Mouse (Mus musculus) spleen, adult 2 months (tissue): ENCODE data around the gene Nav2.

Experiments
- CTCF ChIP-seq: fragments of 200-500 bp; IDR thresholded peaks from 2 replicates; pipeline ENCODE4 v1.5.1; 2011; ENCODE audit warnings: mild to moderate bottlenecking, inconsistent platforms; ENCODE audit not compliant: insufficient read depth, insufficient read length, insufficient replicate concordance; ENCODE audit errors: extremely low read depth
- POLR2A ChIP-seq: fragments of 200-500 bp; IDR thresholded peaks from 2 replicates; pipeline ENCODE4 v1.6.1; 2011; ENCODE audit warnings: low read depth, low read length, inconsistent platforms

GRCm38 (mm10) chr7:48900408-48901167 is 7.9 kb upstream of the Nav2 start:
- TF ChIP-seq CTCF (no peak), POLR2A (no peak)
